ENCODE assay signal across 17 mouse cellular contexts in the genomic region with DNA sequence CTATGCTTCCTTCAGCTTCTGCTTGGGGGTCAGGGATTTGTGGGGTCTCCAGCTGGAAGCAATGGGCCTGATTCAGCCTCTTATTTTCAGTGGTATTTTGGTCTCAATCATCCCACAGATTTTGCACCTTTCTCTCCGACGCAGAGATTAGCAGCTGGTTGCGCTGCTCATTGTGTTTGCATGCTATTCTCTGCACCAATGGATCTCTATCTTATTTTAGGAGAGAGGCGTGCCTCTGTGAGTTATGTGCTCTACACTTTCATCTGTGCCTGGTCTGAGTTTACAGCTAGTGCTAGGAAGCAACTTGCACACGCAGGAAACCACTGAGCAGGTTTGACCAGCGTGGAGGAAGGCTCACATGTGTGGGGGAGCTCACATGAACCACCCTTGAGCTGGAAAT.
"Had no signal": no experiment of that assay in that cellular context is flagged by ENCODE, and none has a peak within 500 bp of the region (broad histone marks: within the 10 kb centered on the region; RNA-seq: fewer than 3 reads in every experiment).

No protein-coding gene starts in this region.

- H3K27ac ChIP-seq: intestine, embryonic 15.5 days; kidney, embryonic 15.5 days; left cerebral cortex, adult 2 months; limb, embryonic 10.5 days; liver, embryonic 15.5 days; midbrain, embryonic 10.5 days; neural tube, embryonic 12.5 days; stomach, postnatal 0 days had no signal

- ATAC-seq: intestine, embryonic 15.5 days; lung, postnatal 0 days had no signal

- H3K36me3 ChIP-seq: intestine, embryonic 15.5 days; kidney, embryonic 15.5 days; limb, embryonic 10.5 days; liver, embryonic 15.5 days; midbrain, embryonic 10.5 days; neural tube, embryonic 12.5 days had no signal

- H3K4me2 ChIP-seq: intestine, embryonic 15.5 days; kidney, embryonic 15.5 days; liver, embryonic 11.5 days; liver, embryonic 15.5 days; neural tube, embryonic 12.5 days had no signal

- H3K27me3 ChIP-seq: intestine, embryonic 15.5 days; kidney, embryonic 15.5 days; liver, embryonic 15.5 days; neural tube, embryonic 12.5 days had no signal

- H3K9me3 ChIP-seq: intestine, embryonic 15.5 days; kidney, embryonic 15.5 days; limb, embryonic 10.5 days; liver, embryonic 15.5 days; midbrain, embryonic 10.5 days had no signal

- H3K9ac ChIP-seq: intestine, embryonic 15.5 days; kidney, embryonic 15.5 days; liver, embryonic 15.5 days; neural tube, embryonic 12.5 days had no signal

- H3K4me3 ChIP-seq: intestine, embryonic 15.5 days; kidney, embryonic 15.5 days; left cerebral cortex, adult 2 months; limb, embryonic 10.5 days; liver, embryonic 15.5 days; midbrain, embryonic 10.5 days; neural tube, embryonic 12.5 days had no signal

- H3K4me1 ChIP-seq: intestine, embryonic 15.5 days; limb, embryonic 10.5 days; liver, embryonic 15.5 days; midbrain, embryonic 10.5 days; neural tube, embryonic 12.5 days had no signal

- DNase-seq: kidney, adult 18-20 months; kidney, postnatal 25 days; lung, adult 2 months; lung, postnatal 36 days; midbrain, embryonic 14.5 days; retina, postnatal 1 day; thymus, postnatal 4 days had no signal
